Mouse (Mus musculus) cerebellum, postnatal 4 days (tissue): ENCODE results near the gene Tceal8.

Experiments
- DNase-seq, 2 experiments: peaks; one replicate each; pipeline ENCODE4 v3.0.0; 2022; ENCODE audit warnings: low spot score in 2 of 2, mixed read lengths in 1 of 2

Tceal8 gene

DNA sequence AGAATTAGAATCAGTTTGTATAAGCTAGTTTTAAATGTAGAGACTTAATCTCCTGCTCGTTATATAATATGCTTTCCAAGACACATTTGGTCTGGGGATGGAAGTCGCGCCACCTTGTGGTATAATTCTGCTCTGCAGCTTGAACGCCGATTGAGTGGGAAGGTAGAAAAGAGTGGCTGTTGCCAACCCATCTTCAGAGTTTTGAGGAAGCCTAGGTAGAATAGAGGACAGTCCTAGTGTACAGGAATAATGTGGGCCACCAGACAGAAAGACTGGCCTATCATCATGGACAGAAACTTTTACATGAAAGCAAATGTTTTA is 44.4 kb downstream of the Tceal8 start:
- DNase-seq: peak in 1 of 2 experiments; percentile 52

DNA sequence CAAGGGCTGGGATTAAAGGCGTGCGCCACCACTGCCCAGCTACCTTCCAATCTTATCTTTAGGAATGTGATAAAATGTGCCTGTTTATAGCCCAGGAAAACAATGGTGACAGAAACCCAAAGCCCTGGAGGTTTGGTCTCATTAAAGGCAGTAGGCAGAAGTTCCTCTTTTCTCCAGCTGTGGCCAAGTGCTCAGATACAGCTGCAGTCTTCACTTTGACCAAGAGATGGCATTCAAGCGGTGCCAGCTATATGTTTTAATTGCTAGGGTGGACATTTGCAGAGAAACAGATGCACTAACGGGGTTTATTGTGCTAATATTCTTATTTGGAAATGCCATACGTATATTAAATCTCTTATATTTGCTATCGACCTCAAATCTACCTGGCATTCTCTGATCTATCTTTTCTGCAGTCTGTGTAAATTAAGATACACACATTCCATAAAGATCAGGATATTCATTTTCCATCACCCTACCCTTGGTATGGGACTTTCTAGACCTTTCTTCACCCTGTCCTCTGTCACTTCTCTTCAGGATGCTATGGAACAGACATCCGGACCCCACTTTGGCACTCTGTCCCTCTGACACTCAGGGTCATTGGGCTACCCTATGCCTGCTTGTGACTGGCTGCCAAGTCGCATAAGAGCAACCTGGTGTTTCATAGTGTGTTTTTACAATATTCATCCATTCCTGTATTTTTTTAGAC is 45.0 kb downstream of the Tceal8 start:
- no peak for DNase-seq
